Mouse (Mus musculus) gastrocnemius, adult 2 months (tissue): ENCODE results near the gene Gm13691. TPM values are rescaled to one million over a fixed set of nuclear protein-coding genes. Genes with fewer than 3 reads are reported as not detected.
"Not testable (repeated sequence)": the region's sequence is repeated elsewhere in the genome, so short reads cannot be mapped to it uniquely, and the experiment has no call there.

Experiments
- DNase-seq: peaks from one replicate; pipeline ENCODE4 v3.0.0; 2022
- H3K27ac ChIP-seq: fragments of 200-600 bp; 2 replicates; pipeline ENCODE4 v1.8.1; 2022; ENCODE audit warnings: mild to moderate bottlenecking
- H3K4me3 ChIP-seq: fragments of 200-600 bp; 2 replicates; pipeline ENCODE4 v1.8.1; 2022; ENCODE audit warnings: mild to moderate bottlenecking, moderate library complexity
- CTCF ChIP-seq: fragments of 200-600 bp; IDR thresholded peaks from 2 replicates; pipeline ENCODE4 v1.8.1; 2022; ENCODE audit warnings: antibody characterized with exemption, mild to moderate bottlenecking, moderate library complexity
- intact Hi-C: fragments of 180-260 bp; cut with DNase I; formaldehyde crosslinking; loops from one replicate; pipeline ENCODE4 v1.15.1; 2025
- total RNA-seq, 2 experiments: library from RNA; stranded (reverse); gene quantifications; 2 replicates each; pipeline ENCODE4 v1.2.3; 2021

Gene Gm13691
- total RNA-seq, 2 experiments from 2014 or later: 0.69 to 0.95 TPM

GRCm38 (mm10) chr2:84009818-84010217, 19.5 kb downstream of the Gm13691 start:
- intact Hi-C loops: no loop called here
- Histone ChIP-seq H3K4me3 (no peak overlapping the region), H3K27ac (no peak overlapping the region)
- TF ChIP-seq CTCF: no peak
- DNase-seq: no peak

- intact Hi-C loops: no loop called here
- H3K4me3 ChIP-seq: no peak overlapping the region
- no peak for DNase-seq
- no peak for TF ChIP-seq CTCF
- H3K27ac ChIP-seq: no peak overlapping the region
These were observed 24.2 kb downstream of the Gm13691 start for GRCm38 (mm10) chr2:84014572-84014971.

GRCm38 (mm10) chr2:84016291-84016690, 25.9 kb downstream of the Gm13691 start:
- DNase-seq, H3K4me3 ChIP-seq, intact Hi-C loops, H3K27ac ChIP-seq: not testable (repeated sequence)

- Histone ChIP-seq H3K4me3 (no peak overlapping the region), H3K27ac (no peak overlapping the region)
- TF ChIP-seq CTCF: no peak
- intact Hi-C loops: no loop called here
- no peak for DNase-seq
These were observed 28.0 kb downstream of the Gm13691 start for GRCm38 (mm10) chr2:84018330-84018729.

- H3K27ac ChIP-seq: no peak overlapping the region
- intact Hi-C loops: no loop called here
- DNase-seq: no peak
- TF ChIP-seq CTCF: no peak
- no peak overlapping the region for H3K4me3 ChIP-seq
These were observed 29.4 kb downstream of the Gm13691 start for GRCm38 (mm10) chr2:84019519-84020305.

GRCm38 (mm10) chr2:84021930-84022329, 31.6 kb downstream of the Gm13691 start:
- intact Hi-C loops: no loop called here
- Histone ChIP-seq H3K27ac (peak overlapping the region; percentile 74; the same call in 1 of the 2 replicates), H3K4me3 (no peak overlapping the region)
- no peak for TF ChIP-seq CTCF
- no peak for DNase-seq

GRCm38 (mm10) chr2:84022905-84023304, 32.6 kb downstream of the Gm13691 start:
- peak; percentile 57 for DNase-seq
- intact Hi-C loops: no loop called here
- H3K27ac ChIP-seq: peak overlapping the region; percentile 74
- no peak overlapping the region for H3K4me3 ChIP-seq
- no peak for TF ChIP-seq CTCF

GRCm38 (mm10) chr2:84023319-84023718, 33.0 kb downstream of the Gm13691 start:
- Histone ChIP-seq H3K4me3 (no peak overlapping the region), H3K27ac (peak overlapping the region; percentile 74)
- DNase-seq: no peak
- intact Hi-C loops: no loop called here
- no peak for TF ChIP-seq CTCF

- peak overlapping the region; percentile 69 for H3K27ac ChIP-seq
- peak; percentile 53 for DNase-seq
- intact Hi-C loops: no loop called here
- no peak overlapping the region for H3K4me3 ChIP-seq
- TF ChIP-seq CTCF: no peak
These were observed 34.9 kb downstream of the Gm13691 start for GRCm38 (mm10) chr2:84025217-84025616.

- intact Hi-C loops: no loop called here
- TF ChIP-seq CTCF: no peak
- no peak overlapping the region for H3K27ac ChIP-seq
- DNase-seq: no peak
- H3K4me3 ChIP-seq: no peak overlapping the region
These were observed 42.2 kb downstream of the Gm13691 start for GRCm38 (mm10) chr2:84032505-84032904.

GRCm38 (mm10) chr2:84035997-84036396, 45.6 kb downstream of the Gm13691 start:
- Histone ChIP-seq H3K4me3 (no peak overlapping the region), H3K27ac (no peak overlapping the region)
- no peak for TF ChIP-seq CTCF
- DNase-seq: no peak
- intact Hi-C loops: loop anchor here (5.0 kb wide), 1 partner anchor 391 kb away; the partner anchor contains the start of gene Calcrl

GRCm38 (mm10) chr2:84037304-84037703, 47.0 kb downstream of the Gm13691 start:
- intact Hi-C loops: loop anchor here (5.0 kb wide), 1 partner anchor 390 kb away; the partner anchor contains the start of gene Calcrl
- DNase-seq: no peak
- TF ChIP-seq CTCF: peak; percentile 59
- Histone ChIP-seq H3K4me3 (no peak overlapping the region), H3K27ac (no peak overlapping the region)

- not testable (repeated sequence) for H3K4me3 ChIP-seq, H3K27ac ChIP-seq, DNase-seq
- intact Hi-C loops: loop anchor here (5.0 kb wide), 1 partner anchor 389 kb away; the partner anchor contains the start of gene Calcrl
These were observed 47.6 kb downstream of the Gm13691 start for GRCm38 (mm10) chr2:84037943-84038342.

- no peak for TF ChIP-seq CTCF
- Histone ChIP-seq H3K27ac (no peak overlapping the region), H3K4me3 (no peak overlapping the region)
- intact Hi-C loops: loop anchor here (5.0 kb wide), 1 partner anchor 388 kb away; the partner anchor contains the start of gene Calcrl
- no peak for DNase-seq
These were observed 48.9 kb downstream of the Gm13691 start for GRCm38 (mm10) chr2:84039277-84039676.

Other genes with a start within 250 kb of the Gm13691 start
- gene Fam171b, start 177.9 kb upstream of the Gm13691 start, total RNA-seq: 1 to 10 TPM in 1 of 2 experiments, under 1 TPM in 1; 0.79 to 1.4 TPM
- gene Zswim2, start 49.3 kb upstream of the Gm13691 start, total RNA-seq: not detected
- under 1 TPM; 0.69 to 0.95 TPM for gene Gm13698, start 34.9 kb upstream of the Gm13691 start, total RNA-seq
- gene Gm13693, start 29.1 kb upstream of the Gm13691 start, total RNA-seq: under 1 TPM; 0.69 to 0.95 TPM
- gene Gm13695, start 23.2 kb upstream of the Gm13691 start, total RNA-seq: under 1 TPM in 1 of 2 experiments, not detected in 1; 0.69 TPM
- gene Gm13696, start 17.4 kb upstream of the Gm13691 start, total RNA-seq: under 1 TPM; 0.69 to 0.95 TPM
- gene Gm13694, start 11.6 kb upstream of the Gm13691 start, total RNA-seq: under 1 TPM; 0.69 to 0.95 TPM
- under 1 TPM; 0.69 to 0.95 TPM for gene Gm13697, start 5.8 kb upstream of the Gm13691 start, total RNA-seq